Mouse (Mus musculus): ENCODE data around the gene Mmel1.
A peak's percentile ranks its signal among the peaks of the same experiment; 100 is the strongest.

Mmel1 gene

DNA sequence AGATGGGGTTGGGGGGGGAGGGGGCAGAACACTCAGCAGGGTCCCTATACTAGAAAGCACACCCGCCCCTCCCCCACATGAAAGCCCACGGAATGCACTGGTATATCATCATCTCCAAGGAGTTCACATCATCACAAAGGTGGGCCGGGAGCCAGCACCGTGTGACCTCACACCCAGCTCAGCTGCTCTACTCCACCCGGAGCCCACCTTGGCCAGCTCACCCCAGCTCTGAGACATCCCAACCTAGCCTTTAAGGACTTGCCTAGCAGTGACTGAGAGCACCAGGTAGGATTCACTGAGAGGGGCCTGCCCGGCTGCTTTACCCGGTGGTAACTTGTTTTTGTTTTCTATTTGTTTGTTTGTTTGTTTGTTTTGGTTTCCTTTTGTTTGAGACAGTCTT is at the start of gene Mmel1:
Gene Mmel1 (plus strand): TSS at position 146 of the 400 bp plus-strand sequence.
- DNase-seq (ENCODE audit: low read depth, low spot score), result no peak

- DNase-seq (ENCODE audit: low read depth, low spot score), result no peak
These were observed 43.7 kb upstream of the Mmel1 start for GRCm38 (mm10) chr4:154825662-154826061.

GRCm38 (mm10) chr4:154826224-154826623 is 43.2 kb upstream of the Mmel1 start:
- no peak for DNase-seq (ENCODE audit: low read depth, low spot score)

GRCm38 (mm10) chr4:154827181-154827580 is 42.2 kb upstream of the Mmel1 start:
- DNase-seq (ENCODE audit: low read depth, low spot score), result no peak

DNA sequence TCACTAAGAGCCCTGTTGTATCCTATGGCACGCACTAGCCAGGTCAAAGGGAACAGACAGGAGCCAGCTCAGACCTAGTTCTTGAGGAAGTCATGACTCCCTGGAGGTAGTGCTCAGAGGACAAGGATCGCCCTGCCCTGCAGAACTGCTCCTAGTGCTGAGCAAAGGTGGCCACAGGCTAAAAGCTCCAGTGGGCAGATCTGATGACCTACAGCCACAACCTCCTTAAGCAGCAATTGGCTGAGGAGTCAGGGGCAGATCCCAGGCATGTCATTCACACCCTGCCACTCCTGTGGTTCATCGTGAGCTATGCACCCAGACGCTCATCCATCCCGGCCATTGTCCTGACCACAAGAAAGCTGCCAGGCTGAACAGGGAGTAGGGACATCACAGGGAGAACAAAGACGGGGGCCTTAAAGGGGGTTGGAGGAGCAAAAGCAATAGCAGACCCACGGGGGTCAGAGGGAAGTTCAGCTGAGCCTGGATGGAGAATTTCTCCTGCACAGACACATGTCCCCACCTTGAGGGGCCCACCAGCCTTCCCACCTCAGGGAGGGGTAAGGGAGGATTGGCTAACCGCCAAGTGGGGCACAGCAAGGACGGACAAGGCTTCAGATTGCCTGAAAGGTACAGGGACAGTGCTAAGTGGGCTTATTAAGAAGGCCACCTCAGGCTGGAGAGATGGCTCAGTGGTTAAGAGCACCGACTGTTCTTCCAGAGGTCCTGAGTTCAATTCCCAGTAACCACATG is 41.3 kb upstream of the Mmel1 start:
- DNase-seq (ENCODE audit: low read depth, low spot score), result no peak

DNA sequence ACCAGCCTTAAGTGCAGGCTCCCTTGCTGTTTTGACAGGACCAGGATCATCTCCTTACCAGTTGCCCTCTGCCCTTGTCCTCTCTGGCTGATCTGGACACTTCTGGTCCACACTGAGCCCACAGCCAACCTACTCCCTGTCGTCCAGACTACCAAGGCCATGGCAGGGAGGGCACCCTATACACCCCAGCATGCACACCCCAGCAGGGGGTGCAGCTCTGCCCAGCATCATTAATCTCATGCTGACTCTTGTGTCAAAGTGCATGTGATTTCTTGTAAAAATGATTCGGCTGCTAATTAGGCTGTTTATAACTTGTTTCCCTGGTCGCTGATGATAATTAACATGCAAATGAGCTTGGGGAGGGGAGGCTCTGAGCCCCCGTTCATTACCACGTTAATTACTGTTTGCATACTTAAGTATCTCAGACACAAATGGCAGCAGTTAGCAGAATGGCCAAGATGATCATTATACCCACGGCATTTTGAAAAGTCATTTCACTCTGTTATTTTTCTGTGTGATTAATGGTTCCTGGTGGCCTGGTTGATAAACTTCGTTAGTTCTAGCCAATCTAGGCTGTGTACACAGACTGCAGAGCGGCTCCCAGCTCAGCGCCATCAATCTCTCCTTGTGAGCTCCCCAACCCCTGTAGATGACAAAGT is 37.3 kb upstream of the Mmel1 start:
- DNase-seq (ENCODE audit: low read depth, low spot score), result no peak

- DNase-seq (ENCODE audit: low read depth, low spot score), result no peak
These were observed 33.0 kb upstream of the Mmel1 start for GRCm38 (mm10) chr4:154836183-154836915.

DNA sequence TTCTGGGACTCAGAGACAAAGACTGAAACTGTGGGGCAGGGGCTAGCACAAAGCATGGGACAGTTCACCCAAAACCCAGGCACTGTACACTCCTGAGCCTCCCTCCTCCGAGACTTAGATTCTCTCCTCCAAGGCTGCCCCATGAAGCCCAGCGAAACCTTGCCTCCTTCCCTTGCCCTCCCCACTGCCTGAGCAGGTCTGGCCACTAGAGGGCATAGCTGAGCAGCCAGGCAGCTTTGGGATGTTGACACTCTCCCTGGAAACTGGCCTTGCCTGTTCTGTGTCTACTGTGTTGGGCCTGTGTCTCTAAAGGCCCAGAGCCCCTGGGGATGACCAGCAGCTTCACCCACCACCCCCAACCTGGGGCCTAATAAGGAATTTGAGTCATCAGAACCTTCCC is 32.2 kb upstream of the Mmel1 start, which contains the start of gene Ttc34:
Gene Ttc34 (plus strand): TSS at position 290 of the 400 bp plus-strand sequence.
- DNase-seq (ENCODE audit: low read depth, low spot score), result no peak

DNA sequence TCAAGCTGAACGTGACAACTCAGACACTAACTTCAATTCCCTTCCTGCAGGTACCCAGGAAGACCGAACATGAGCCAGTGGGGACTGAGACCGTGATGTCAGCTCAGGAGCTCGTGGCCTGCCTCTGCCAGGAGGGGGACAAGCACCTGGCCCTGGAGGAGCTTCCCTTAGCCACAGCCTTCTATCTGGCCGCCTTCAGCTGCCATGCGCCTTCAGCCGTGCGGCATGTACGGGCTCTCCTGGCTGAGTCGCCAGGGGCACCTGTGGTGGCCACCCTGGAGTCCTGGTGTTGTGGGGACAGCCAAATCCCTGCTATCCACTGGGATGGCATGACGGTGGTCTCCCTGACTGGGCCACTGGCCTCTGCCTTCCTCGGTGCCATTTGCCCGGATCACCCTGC is 30.6 kb upstream of the Mmel1 start:
- DNase-seq (ENCODE audit: low read depth, low spot score), result no peak

GRCm38 (mm10) chr4:154839406-154839805 is 30.0 kb upstream of the Mmel1 start:
- no peak for DNase-seq (ENCODE audit: low read depth, low spot score)

DNA sequence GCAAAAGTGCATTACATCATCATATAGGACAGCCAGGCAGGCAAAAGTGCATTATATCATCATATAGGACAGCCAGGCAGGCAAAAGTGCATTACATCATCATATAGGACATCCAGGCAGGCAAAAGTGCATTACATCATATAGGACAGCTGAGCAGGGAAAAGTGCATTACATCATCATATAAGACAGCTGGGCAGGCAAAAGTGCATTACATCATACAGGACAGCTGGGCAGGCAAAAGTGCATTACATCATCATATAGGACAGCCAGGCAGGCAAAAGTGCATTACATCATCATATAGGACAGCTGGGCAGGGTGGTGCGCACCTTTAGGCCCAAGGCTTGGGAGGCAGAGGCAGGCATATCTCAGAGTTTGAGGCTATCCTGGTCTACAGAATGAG is 16.7 kb upstream of the Mmel1 start:
- DNase-seq (ENCODE audit: low read depth, low spot score), result no peak

GRCm38 (mm10) chr4:154853881-154854280 is 15.5 kb upstream of the Mmel1 start:
- DNase-seq (ENCODE audit: low read depth, low spot score), result no peak

- no peak for DNase-seq (ENCODE audit: low read depth, low spot score)
These were observed 14.6 kb upstream of the Mmel1 start for GRCm38 (mm10) chr4:154854676-154855345.

DNA sequence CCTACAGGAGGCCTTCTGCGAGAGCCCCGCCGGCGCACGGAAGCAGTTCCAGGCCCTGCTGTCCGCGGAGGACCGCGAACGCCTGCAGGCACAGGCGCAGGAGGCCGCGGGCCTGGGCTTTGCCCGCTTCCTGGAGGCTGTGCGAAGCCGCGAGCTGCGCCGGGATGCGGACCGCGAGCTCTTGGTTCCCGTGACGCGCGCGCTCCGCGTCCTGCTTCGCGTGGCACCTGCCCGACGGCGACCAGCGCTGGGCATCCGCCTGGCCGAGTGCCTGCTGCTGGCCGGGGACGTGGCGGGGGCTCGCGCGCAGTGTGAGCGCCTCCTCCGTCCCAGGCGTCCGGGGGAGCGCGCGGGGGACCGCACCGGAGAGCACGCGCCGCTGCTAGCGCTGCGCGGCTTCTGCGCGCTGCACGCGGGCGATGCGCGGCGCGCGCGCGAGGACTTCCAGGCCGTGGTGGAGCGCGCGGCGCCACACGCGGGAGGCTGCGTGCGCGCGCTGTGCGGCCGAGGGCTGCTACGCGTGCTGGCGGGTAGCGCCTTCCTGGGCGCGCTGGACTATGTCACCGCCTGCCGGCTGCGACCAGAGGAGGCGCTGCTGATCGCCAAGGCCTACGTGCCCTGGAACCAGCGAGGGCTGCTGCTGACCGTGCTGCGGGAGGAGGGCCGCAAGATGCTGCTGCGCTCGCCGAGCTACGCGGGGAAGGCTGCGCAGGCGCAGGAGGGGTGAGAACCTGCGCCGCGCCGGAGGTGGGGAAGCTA is 13.5 kb upstream of the Mmel1 start:
- DNase-seq (ENCODE audit: low read depth, low spot score), result peak; percentile 89

DNA sequence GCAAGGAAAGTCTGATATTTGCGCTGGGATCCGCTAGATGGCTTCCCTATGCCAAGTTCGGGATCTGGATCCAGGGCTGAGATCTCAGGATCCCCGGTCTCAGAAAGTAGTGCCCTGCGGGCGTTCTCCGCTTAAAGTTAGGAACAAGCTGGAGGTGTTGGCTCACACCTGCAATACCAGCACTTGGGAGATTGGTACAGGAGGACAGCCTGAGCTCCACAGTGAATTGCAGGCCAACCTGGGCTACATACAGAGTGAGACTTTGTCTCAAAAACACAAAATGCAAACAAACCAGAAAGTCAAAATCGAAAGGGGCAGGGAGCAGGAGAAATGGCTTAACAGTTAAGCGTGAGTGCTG is 12.9 kb upstream of the Mmel1 start:
- DNase-seq (ENCODE audit: low read depth, low spot score), result no peak

DNA sequence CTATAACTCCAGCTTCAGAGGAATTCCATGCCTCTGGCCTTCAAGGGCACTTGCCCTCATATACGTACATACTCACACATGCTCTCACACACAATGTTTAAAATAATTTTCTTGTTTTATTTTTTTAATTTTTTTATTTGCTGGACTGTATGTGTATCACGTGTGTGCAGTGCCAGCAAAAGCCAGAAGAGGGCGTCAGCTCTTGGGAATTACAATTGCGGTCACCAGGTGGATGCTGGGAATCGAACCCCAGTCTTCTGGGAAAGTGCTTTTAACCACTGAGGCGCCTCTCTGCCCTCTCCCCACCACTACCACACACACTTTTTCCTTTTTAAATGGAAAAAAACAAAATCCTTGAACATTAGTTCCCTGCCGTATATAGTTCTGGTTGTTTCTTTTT is 12.5 kb upstream of the Mmel1 start:
- DNase-seq (ENCODE audit: low read depth, low spot score), result no peak

GRCm38 (mm10) chr4:154857366-154858240 is 11.8 kb upstream of the Mmel1 start:
- no peak for DNase-seq (ENCODE audit: low read depth, low spot score)

GRCm38 (mm10) chr4:154858601-154859000 is 10.8 kb upstream of the Mmel1 start:
- DNase-seq (ENCODE audit: low read depth, low spot score), result no peak

- DNase-seq (ENCODE audit: low read depth, low spot score), result no peak
These were observed 7.4 kb upstream of the Mmel1 start for GRCm38 (mm10) chr4:154861967-154862366.

GRCm38 (mm10) chr4:154863436-154863935 is 5.9 kb upstream of the Mmel1 start:
- DNase-seq (ENCODE audit: low read depth, low spot score), result no peak

Measured in brain, embryonic 18.5 days (tissue).